Mouse (Mus musculus) stomach, postnatal 0 days (tissue): ENCODE measurements around the gene C2cd5. TPM values are rescaled to one million over a fixed set of nuclear protein-coding genes. Genes with fewer than 3 reads are reported as not detected.

ENCODE experiments used
- ATAC-seq: fragments of 200-750 bp; cut with Nextera tagmentation; 2 replicates; pipeline ENCODE4 v1.8.0; 2017; ENCODE audit not compliant: low FRiP score, low TSS enrichment
- DNase-seq: peaks from one replicate; pipeline ENCODE4 v3.0.0-alpha.2; 2016; ENCODE audit warnings: low spot score
- H3K27ac ChIP-seq: fragments of 300-500 bp; sonication (generic); replicated peaks from 2 replicates; pipeline ENCODE4 v1.5.1; 2014; ENCODE audit warnings: mild to moderate bottlenecking, control low read depth
- H3K27me3 ChIP-seq: fragments of 300-500 bp; sonication (generic); 2 replicates; pipeline ENCODE4 v1.6.1; 2014; ENCODE audit warnings: low read length; ENCODE audit not compliant: control insufficient read depth, insufficient read depth
- H3K36me3 ChIP-seq: fragments of 300-500 bp; sonication (generic); 2 replicates; pipeline ENCODE4 v1.6.1; 2014; ENCODE audit warnings: low read length, mixed read lengths; ENCODE audit not compliant: control insufficient read depth, insufficient read depth
- H3K4me1 ChIP-seq: fragments of 300-500 bp; sonication (generic); replicated peaks from 2 replicates; pipeline ENCODE4 v1.6.1; 2014; ENCODE audit warnings: antibody characterized with exemption; ENCODE audit not compliant: control insufficient read depth, insufficient read depth
- H3K4me2 ChIP-seq: fragments of 300-500 bp; sonication (generic); replicated peaks from 2 replicates; pipeline ENCODE4 v1.6.1; 2014; ENCODE audit warnings: low read depth, mild to moderate bottlenecking, control low read depth, moderate library complexity
- H3K4me3 ChIP-seq: fragments of 300-500 bp; sonication (generic); 2 replicates; pipeline ENCODE4 v1.5.1; 2014; ENCODE audit warnings: low read depth, low read length, control low read depth
- H3K9ac ChIP-seq: fragments of 300-500 bp; sonication (generic); 2 replicates; pipeline ENCODE4 v1.6.1; 2014; ENCODE audit warnings: mild to moderate bottlenecking, low read length, control low read depth, mixed read lengths
- H3K9me3 ChIP-seq: fragments of 300-500 bp; sonication (generic); 2 replicates; pipeline ENCODE4 v1.6.1; 2016; ENCODE audit warnings: low read length; ENCODE audit not compliant: control insufficient read depth
- CTCF ChIP-seq: IDR thresholded peaks from 2 replicates; pipeline ENCODE4 v1.5.1; 2016; ENCODE audit warnings: antibody characterized with exemption, low read depth, mild to moderate bottlenecking, moderate library complexity
- EP300 ChIP-seq: optimal IDR thresholded peaks from 2 replicates; pipeline ENCODE3; 2016; ENCODE audit warnings: antibody characterized with exemption
- WGBS: fragments of 180-500 bp; shearing (Covaris S2); extraction: QIAGEN DNeasy Blood & Tissue Kit; methylation state at CpG from one replicate; pipeline ENCODE4 v1.1.7; 2014; 5-methylcytosine and 5-hydroxymethylcytosine counted together
- polyA plus RNA-seq: library from polyadenylated mRNA; unstranded; fragments of >200 nt; fragmentation: Nextera tagmentation; extraction: Ambion mirVana; gene quantifications from 2 replicates; pipeline ENCODE4 v1.2.1, GENCODE M21; 2015

C2cd5 gene
- polyA plus RNA-seq, 1 experiment from 2014 or later, result 7.7 TPM

DNA sequence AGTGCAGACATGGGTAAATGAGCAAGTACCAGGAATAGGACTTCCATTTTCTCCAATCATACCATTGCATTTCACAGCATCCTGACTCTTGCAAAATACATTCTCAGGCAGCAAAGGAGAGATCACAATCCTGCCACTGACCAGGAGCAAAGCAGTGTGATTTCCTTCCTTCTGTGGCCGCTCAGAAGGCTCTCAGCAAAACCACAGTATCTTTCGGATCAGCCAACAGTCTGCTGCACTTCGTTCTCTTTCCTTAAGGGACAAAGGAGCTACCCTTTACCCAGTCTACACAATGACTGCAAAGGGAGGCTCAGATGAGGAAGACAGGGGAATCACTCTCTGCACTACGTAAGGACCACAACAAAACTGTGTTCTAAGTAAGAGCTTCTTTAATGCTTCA lies 12.6 kb downstream of the C2cd5 start:
- no peak overlapping the region for H3K4me3 ChIP-seq
- WGBS, result 87% methylated on average over 4 of the region's 4 CpGs
- DNase-seq (no peak), ATAC-seq (no peak)
- H3K4me2 ChIP-seq, result no peak overlapping the region
- H3K4me1 ChIP-seq, result no peaks in the 10 kb centered on the region
- H3K9ac ChIP-seq, result no peak overlapping the region
- H3K27ac ChIP-seq, result no peak overlapping the region
- H3K27me3 ChIP-seq, result no peaks in the 10 kb centered on the region
- H3K36me3 ChIP-seq, result peaks cover 9% of the 10 kb centered on the region
- H3K9me3 ChIP-seq, result no peaks in the 10 kb centered on the region
- TF ChIP-seq CTCF (no peak), EP300 (no peak)

- TF ChIP-seq EP300, result no peak
- TF ChIP-seq CTCF, result no peak
- 96% methylated on average over 1 of the region's 1 CpGs for WGBS
- ATAC-seq, result no peak
- no peak overlapping the region for H3K4me3 ChIP-seq
- no peaks in the 10 kb centered on the region for H3K27me3 ChIP-seq
- no peak for DNase-seq
- H3K9ac ChIP-seq, result no peak overlapping the region
- H3K9me3 ChIP-seq, result no peaks in the 10 kb centered on the region
- H3K4me1 ChIP-seq, result no peaks in the 10 kb centered on the region
- no peak overlapping the region for H3K27ac ChIP-seq
- peaks cover 6% of the 10 kb centered on the region for H3K36me3 ChIP-seq
- no peak overlapping the region for H3K4me2 ChIP-seq
Observed at GRCm38 (mm10) chr6:143085898-143086297, 14.0 kb downstream of the C2cd5 start.

- WGBS, result 87% methylated on average over 2 of the region's 2 CpGs
- ATAC-seq, result no peak
Observed at GRCm38 (mm10) chr6:143084314-143085025, 15.5 kb downstream of the C2cd5 start.

GRCm38 (mm10) chr6:143081479-143082106 lies 18.3 kb downstream of the C2cd5 start:
- TF ChIP-seq CTCF (no peak), EP300 (no peak)
- peak; percentile 56 for ATAC-seq
- Histone ChIP-seq H3K9ac (no peak overlapping the region), H3K9me3 (no peaks in the 10 kb centered on the region), H3K4me3 (no peak overlapping the region), H3K36me3 (peaks cover 2% of the 10 kb centered on the region; the same call in 1 of the 2 replicates), H3K4me1 (no peaks in the 10 kb centered on the region), H3K27me3 (no peaks in the 10 kb centered on the region), H3K27ac (no peak overlapping the region), H3K4me2 (no peak overlapping the region)
- 57% methylated on average over 13 of the region's 13 CpGs for WGBS
- DNase-seq, result peak; percentile 26

More at GRCm38 (mm10) chr6:143084314-143085025, 15.5 kb downstream of the C2cd5 start:
- no peaks in the 10 kb centered on the region for H3K9me3 ChIP-seq
- DNase-seq, result no peak
- no peak for TF ChIP-seq EP300
- no peak for TF ChIP-seq CTCF
- no peak overlapping the region for H3K27ac ChIP-seq
- no peaks in the 10 kb centered on the region for H3K27me3 ChIP-seq
- H3K4me2 ChIP-seq, result no peak overlapping the region
- no peak overlapping the region for H3K4me3 ChIP-seq
- no peaks in the 10 kb centered on the region for H3K4me1 ChIP-seq
- no peak overlapping the region for H3K9ac ChIP-seq
- no peaks in the 10 kb centered on the region for H3K36me3 ChIP-seq

DNA sequence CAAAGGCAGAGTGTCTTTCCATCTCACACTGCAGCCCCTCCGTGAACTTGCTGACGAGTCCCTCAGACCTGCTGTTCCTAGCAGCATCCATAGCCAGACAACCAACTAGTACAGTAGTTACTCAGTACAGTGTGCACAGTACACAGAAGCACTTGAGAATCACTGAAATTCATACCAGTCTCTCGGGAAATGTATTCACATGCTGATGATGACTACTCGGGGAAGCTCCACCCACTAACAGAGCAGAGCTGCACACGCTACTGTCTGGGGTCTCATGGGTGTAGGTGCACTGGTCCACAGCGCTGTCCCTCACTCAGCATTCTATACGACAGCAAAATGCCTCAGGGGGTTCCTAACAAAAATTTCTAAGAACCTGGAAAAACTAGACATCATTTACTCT lies 19.2 kb downstream of the C2cd5 start:
- no peak for DNase-seq
- no peak overlapping the region for H3K9ac ChIP-seq

GRCm38 (mm10) chr6:143079126-143079525 lies 20.8 kb downstream of the C2cd5 start:
- Histone ChIP-seq H3K4me3 (no peak overlapping the region), H3K9me3 (no peaks in the 10 kb centered on the region), H3K4me2 (no peak overlapping the region), H3K27ac (no peak overlapping the region), H3K9ac (no peak overlapping the region), H3K4me1 (no peaks in the 10 kb centered on the region), H3K36me3 (peaks cover 2% of the 10 kb centered on the region; the same call in 1 of the 2 replicates), H3K27me3 (no peaks in the 10 kb centered on the region)
- no peak for TF ChIP-seq EP300
- TF ChIP-seq CTCF, result no peak
- WGBS, result 56% methylated on average over 4 of the region's 4 CpGs
- DNase-seq (no peak), ATAC-seq (no peak)

More for the DNA sequence above, 19.2 kb downstream of the C2cd5 start:
- 70% methylated on average over 7 of the region's 7 CpGs for WGBS
- H3K4me1 ChIP-seq, result no peaks in the 10 kb centered on the region
- TF ChIP-seq CTCF, result no peak
- TF ChIP-seq EP300, result no peak
- no peak for ATAC-seq
- H3K36me3 ChIP-seq, result peaks cover 2% of the 10 kb centered on the region; the same call in 1 of the 2 replicates
- H3K27me3 ChIP-seq, result no peaks in the 10 kb centered on the region
- no peak overlapping the region for H3K4me2 ChIP-seq
- no peak overlapping the region for H3K27ac ChIP-seq
- H3K4me3 ChIP-seq, result no peak overlapping the region
- H3K9me3 ChIP-seq, result no peaks in the 10 kb centered on the region
